In genomic region chr8:8258855-8259254, GRCm38 (mm10) we compare ENCODE assay signal across 24 mouse cellular contexts.
DNase-seq lines count a peak whose midpoint lies in the region; ATAC-seq and TF ChIP-seq lines count a peak whose summit lies in the region.
"Had no signal": no experiment of that assay in that cellular context is flagged by ENCODE, and none has a peak within 500 bp of the region (broad histone marks: within the 10 kb centered on the region; RNA-seq: fewer than 3 reads in every experiment).

No protein-coding gene starts in this region.

- no peaks in the 10 kb centered on the region for H3K9me3 ChIP-seq in forebrain, embryonic 10.5 days
- H3K9me3 ChIP-seq in forebrain, postnatal 0 days (ENCODE audit: low read length), result no peaks in the 10 kb centered on the region
- no peaks in the 10 kb centered on the region for H3K9me3 ChIP-seq in hindbrain, embryonic 11.5 days (ENCODE audit: control insufficient read depth, low read length)
- H3K9me3 ChIP-seq in hindbrain, embryonic 16.5 days (ENCODE audit: control insufficient read depth, low read length), result no peaks in the 10 kb centered on the region
- H3K9me3 ChIP-seq in midbrain, embryonic 13.5 days, result no peaks in the 10 kb centered on the region
- H3K9me3 ChIP-seq in midbrain, embryonic 14.5 days (ENCODE audit: control insufficient read depth, low read length), result no peaks in the 10 kb centered on the region
- no peaks in the 10 kb centered on the region for H3K9me3 ChIP-seq in limb, embryonic 10.5 days (replicated peaks)
- H3K9me3 ChIP-seq in kidney, embryonic 15.5 days (replicated peaks), result no peaks in the 10 kb centered on the region
- H3K9me3 ChIP-seq: liver, embryonic 15.5 days; lung, embryonic 15.5 days had no signal

- peak; percentile 18 for DNase-seq in forebrain, embryonic 10.5 days (ENCODE audit: extremely low spot score, low spot score)
- no peak for DNase-seq in forebrain, postnatal 0 days
- DNase-seq in hindbrain, embryonic 11.5 days (ENCODE audit: low spot score), result no peak
- DNase-seq in midbrain, embryonic 14.5 days, result no peak
- no peak for DNase-seq in limb, embryonic 10.5 days (ENCODE audit: low spot score)
- DNase-seq: adrenal gland, adult 2 months; adrenal gland, postnatal 36 days; cerebellum, adult 18-20 months; cerebellum, postnatal 14 days; gastrocnemius, adult 2 months; gastrocnemius, postnatal 36 days; heart, adult 18-20 months; kidney, adult 18-20 months; kidney, postnatal 36 days; right cerebral cortex, adult 18-20 months; spleen, adult 18-20 months; thymus, postnatal 14 days had no signal

- no peak for TF ChIP-seq CTCF in forebrain, postnatal 0 days (IDR thresholded peaks at IDR 0.05; ENCODE audit: low read depth)

- H3K9ac ChIP-seq in forebrain, postnatal 0 days, result no peak overlapping the region
- H3K9ac ChIP-seq in hindbrain, embryonic 11.5 days (ENCODE audit: low read depth, low read length), result no peak overlapping the region
- no peak overlapping the region for H3K9ac ChIP-seq in hindbrain, embryonic 16.5 days (ENCODE audit: low read depth, low read length)
- H3K9ac ChIP-seq in midbrain, embryonic 13.5 days (replicated peaks), result no peak overlapping the region
- H3K9ac ChIP-seq in midbrain, embryonic 14.5 days (replicated peaks; ENCODE audit: low read length), result no peak overlapping the region
- no peak overlapping the region for H3K9ac ChIP-seq in kidney, embryonic 15.5 days
- H3K9ac ChIP-seq: liver, embryonic 15.5 days; lung, embryonic 15.5 days had no signal

- H3K27ac ChIP-seq in forebrain, embryonic 10.5 days, result peak overlapping the region; percentile 56
- no peak overlapping the region for H3K27ac ChIP-seq in forebrain, postnatal 0 days (ENCODE audit: low read depth, low read length)
- peak overlapping the region; percentile 54; the same call in 1 of the 2 replicates for H3K27ac ChIP-seq in hindbrain, embryonic 11.5 days (ENCODE audit: low read depth, low read length)
- H3K27ac ChIP-seq in hindbrain, embryonic 16.5 days (ENCODE audit: low read depth, low read length), result no peak overlapping the region
- no peak overlapping the region for H3K27ac ChIP-seq in midbrain, embryonic 13.5 days
- H3K27ac ChIP-seq in midbrain, embryonic 14.5 days (replicated peaks; ENCODE audit: low read depth, low read length), result no peak overlapping the region
- H3K27ac ChIP-seq in limb, embryonic 10.5 days, result peak overlapping the region; percentile 72
- H3K27ac ChIP-seq in kidney, embryonic 15.5 days, result no peak overlapping the region
- H3K27ac ChIP-seq: gastrocnemius, adult 2 months; liver, embryonic 15.5 days; lung, embryonic 15.5 days had no signal

- no peak for ATAC-seq in forebrain, postnatal 0 days
- ATAC-seq in hindbrain, embryonic 11.5 days (ENCODE audit: low FRiP score), result 0 out of 2 replicates have a peak, but pooled peaks have one; percentile 30
- no peak for ATAC-seq in hindbrain, embryonic 16.5 days
- ATAC-seq in midbrain, embryonic 13.5 days, result peak; percentile 48; the same call in 1 of the 2 replicates
- ATAC-seq in midbrain, embryonic 14.5 days (ENCODE audit: low FRiP score, low TSS enrichment), result no peak
- no peak for ATAC-seq in kidney, embryonic 15.5 days (replicated peaks; ENCODE audit: low FRiP score)
- ATAC-seq: activated CD4-positive, CD25-positive, alpha-beta regulatory T cell, adult 4 months had no signal

- no peak overlapping the region for H3K4me2 ChIP-seq in forebrain, postnatal 0 days (ENCODE audit: low read depth)
- no peak overlapping the region for H3K4me2 ChIP-seq in hindbrain, embryonic 11.5 days (replicated peaks; ENCODE audit: low read depth, low read length)
- H3K4me2 ChIP-seq in hindbrain, embryonic 16.5 days (ENCODE audit: low read length), result no peak overlapping the region
- H3K4me2 ChIP-seq in midbrain, embryonic 13.5 days (replicated peaks), result no peak overlapping the region
- no peak overlapping the region; the same call in 1 of the 2 replicates for H3K4me2 ChIP-seq in midbrain, embryonic 14.5 days (ENCODE audit: low read length)
- no peak overlapping the region for H3K4me2 ChIP-seq in kidney, embryonic 15.5 days
- H3K4me2 ChIP-seq: liver, embryonic 15.5 days; lung, embryonic 15.5 days had no signal

- H3K27me3 ChIP-seq in forebrain, embryonic 10.5 days (ENCODE audit: poor library complexity, severe bottlenecking), result peaks cover 37% of the 10 kb centered on the region
- no peaks in the 10 kb centered on the region for H3K27me3 ChIP-seq in forebrain, postnatal 0 days (ENCODE audit: insufficient read depth, low read length)
- H3K27me3 ChIP-seq in hindbrain, embryonic 11.5 days (ENCODE audit: control insufficient read depth, insufficient read depth, low read length), result no peaks in the 10 kb centered on the region
- H3K27me3 ChIP-seq in hindbrain, embryonic 16.5 days (replicated peaks; ENCODE audit: control insufficient read depth, insufficient read depth, low read length), result no peaks in the 10 kb centered on the region
- H3K27me3 ChIP-seq in midbrain, embryonic 13.5 days, result peaks cover 16% of the 10 kb centered on the region
- H3K27me3 ChIP-seq in midbrain, embryonic 14.5 days (ENCODE audit: control insufficient read depth, insufficient read depth, low read length), result no peaks in the 10 kb centered on the region
- no peaks in the 10 kb centered on the region for H3K27me3 ChIP-seq in limb, embryonic 10.5 days (ENCODE audit: low read depth, poor library complexity, severe bottlenecking)
- no peaks in the 10 kb centered on the region for H3K27me3 ChIP-seq in kidney, embryonic 15.5 days
- H3K27me3 ChIP-seq: CH12.LX; liver, embryonic 15.5 days; lung, embryonic 15.5 days had no signal

- no peaks in the 10 kb centered on the region for H3K36me3 ChIP-seq in forebrain, embryonic 10.5 days (replicated peaks)
- no peaks in the 10 kb centered on the region for H3K36me3 ChIP-seq in forebrain, postnatal 0 days (ENCODE audit: insufficient read depth)
- H3K36me3 ChIP-seq in hindbrain, embryonic 11.5 days (ENCODE audit: control insufficient read depth, insufficient read depth, low read length), result no peaks in the 10 kb centered on the region
- no peaks in the 10 kb centered on the region for H3K36me3 ChIP-seq in hindbrain, embryonic 16.5 days (ENCODE audit: control insufficient read depth, insufficient read depth, low read length)
- H3K36me3 ChIP-seq in midbrain, embryonic 13.5 days, result no peaks in the 10 kb centered on the region
- H3K36me3 ChIP-seq in midbrain, embryonic 14.5 days (ENCODE audit: control insufficient read depth, insufficient read depth, low read length), result no peaks in the 10 kb centered on the region
- no peaks in the 10 kb centered on the region for H3K36me3 ChIP-seq in limb, embryonic 10.5 days
- no peaks in the 10 kb centered on the region for H3K36me3 ChIP-seq in kidney, embryonic 15.5 days
- H3K36me3 ChIP-seq: liver, embryonic 15.5 days; lung, embryonic 15.5 days had no signal

- 62% methylated on average over 7 of the region's 7 CpGs for WGBS in forebrain, embryonic 10.5 days
- 59% methylated on average over 7 of the region's 7 CpGs for WGBS in forebrain, postnatal 0 days
- 75% methylated on average over 7 of the region's 7 CpGs for WGBS in hindbrain, embryonic 11.5 days
- 55% methylated on average over 7 of the region's 7 CpGs for WGBS in hindbrain, embryonic 16.5 days
- WGBS in midbrain, embryonic 13.5 days, result 53% methylated on average over 7 of the region's 7 CpGs
- WGBS in midbrain, embryonic 14.5 days, result 51% methylated on average over 7 of the region's 7 CpGs
- 88% methylated on average over 7 of the region's 7 CpGs for WGBS in limb, embryonic 10.5 days
- WGBS in kidney, embryonic 15.5 days, result 91% methylated on average over 7 of the region's 7 CpGs

- H3K4me1 ChIP-seq in forebrain, embryonic 10.5 days, result peaks cover 33% of the 10 kb centered on the region
- H3K4me1 ChIP-seq in forebrain, postnatal 0 days (ENCODE audit: insufficient read depth), result no peaks in the 10 kb centered on the region
- H3K4me1 ChIP-seq in hindbrain, embryonic 11.5 days (replicated peaks; ENCODE audit: control insufficient read depth, insufficient read depth, low read length), result no peaks in the 10 kb centered on the region; the same call in 1 of the 2 replicates
- H3K4me1 ChIP-seq in hindbrain, embryonic 16.5 days (ENCODE audit: control insufficient read depth, insufficient read depth, low read depth, low read length), result peaks cover 2% of the 10 kb centered on the region; the same call in 1 of the 2 replicates
- H3K4me1 ChIP-seq in midbrain, embryonic 13.5 days (replicated peaks), result peaks cover 8% of the 10 kb centered on the region
- 0 out of 2 replicates have a peak, but pooled peaks cover 3% of the 10 kb centered on the region for H3K4me1 ChIP-seq in midbrain, embryonic 14.5 days (ENCODE audit: control insufficient read depth, insufficient read depth, low read length)
- peaks cover 24% of the 10 kb centered on the region for H3K4me1 ChIP-seq in limb, embryonic 10.5 days
- no peaks in the 10 kb centered on the region for H3K4me1 ChIP-seq in kidney, embryonic 15.5 days
- H3K4me1 ChIP-seq: liver, embryonic 15.5 days had no signal

- peak overlapping the region; percentile 11; the same call in 1 of the 2 replicates for H3K4me3 ChIP-seq in forebrain, embryonic 10.5 days
- no peak overlapping the region for H3K4me3 ChIP-seq in forebrain, postnatal 0 days (ENCODE audit: low read depth, low read length)
- H3K4me3 ChIP-seq in hindbrain, embryonic 11.5 days (ENCODE audit: low read depth, low read length), result no peak overlapping the region
- no peak overlapping the region for H3K4me3 ChIP-seq in hindbrain, embryonic 16.5 days (ENCODE audit: low read length)
- no peak overlapping the region for H3K4me3 ChIP-seq in midbrain, embryonic 13.5 days (replicated peaks)
- no peak overlapping the region for H3K4me3 ChIP-seq in midbrain, embryonic 14.5 days (replicated peaks; ENCODE audit: low read depth, low read length)
- no peak overlapping the region for H3K4me3 ChIP-seq in limb, embryonic 10.5 days
- no peak overlapping the region for H3K4me3 ChIP-seq in kidney, embryonic 15.5 days (replicated peaks)
- H3K4me3 ChIP-seq: gastrocnemius, adult 2 months; liver, embryonic 15.5 days; lung, embryonic 15.5 days had no signal

Comparison
In these comparisons a context has a peak if more than half of its experiments do, and no peak if none do; other contexts are left out.
1. H3K27ac ChIP-seq: peak in forebrain, embryonic 10.5 days (single experiment), hindbrain, embryonic 11.5 days (single experiment) and limb, embryonic 10.5 days (single experiment); none in forebrain, postnatal 0 days (single experiment), hindbrain, embryonic 16.5 days (single experiment), midbrain, embryonic 13.5 days (single experiment), midbrain, embryonic 14.5 days (single experiment) and kidney, embryonic 15.5 days (single experiment).
2. ATAC-seq: peak in hindbrain, embryonic 11.5 days (single experiment) and midbrain, embryonic 13.5 days (single experiment); none in forebrain, postnatal 0 days (single experiment), hindbrain, embryonic 16.5 days (single experiment), midbrain, embryonic 14.5 days (single experiment) and kidney, embryonic 15.5 days (single experiment).